Comparison of ENCODE assay signal across 18 mouse cellular contexts in the genomic region with DNA sequence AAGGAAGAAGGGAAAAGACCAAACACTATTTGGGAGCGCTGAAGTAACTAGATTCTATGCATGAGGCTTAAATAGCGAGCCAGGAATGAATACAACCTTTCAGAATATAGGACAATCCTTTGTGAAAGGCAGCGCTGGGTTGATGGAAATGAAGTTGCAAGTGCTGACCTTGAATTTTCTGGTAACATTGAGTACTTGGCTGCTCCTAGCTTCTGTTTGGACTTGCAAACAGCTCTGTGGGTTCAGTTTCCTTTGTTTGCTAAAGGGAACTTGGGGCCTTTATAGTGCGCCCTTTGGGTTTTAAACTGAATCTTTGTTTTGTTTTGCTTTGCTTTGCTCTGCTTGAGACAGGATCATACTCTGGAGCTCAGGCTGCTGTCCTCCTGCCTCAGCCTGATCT. TPM values are rescaled to one million over a fixed set of nuclear protein-coding genes. Genes with fewer than 3 reads are reported as not detected.
DNase-seq lines count a peak whose midpoint lies in the region; ATAC-seq and TF ChIP-seq lines count a peak whose summit lies in the region.
"Had no signal": no experiment of that assay in that cellular context is flagged by ENCODE, and none has a peak within 500 bp of the region (broad histone marks: within the 10 kb centered on the region; RNA-seq: fewer than 3 reads in every experiment).

No protein-coding gene starts in this region.

- no peak for TF ChIP-seq CTCF in forebrain, postnatal 0 days (IDR thresholded peaks at IDR 0.05; ENCODE audit: low read depth)

- H3K4me1 ChIP-seq in hindbrain, embryonic 10.5 days (replicated peaks): peaks cover 40% of the 10 kb centered on the region
- 0 out of 2 replicates have a peak, but pooled peaks cover 2% of the 10 kb centered on the region for H3K4me1 ChIP-seq in hindbrain, embryonic 11.5 days (replicated peaks; ENCODE audit: control insufficient read depth, insufficient read depth, low read length)
- no peaks in the 10 kb centered on the region for H3K4me1 ChIP-seq in forebrain, postnatal 0 days (ENCODE audit: insufficient read depth)
- peaks cover 11% of the 10 kb centered on the region; the same call in 1 of the 2 replicates for H3K4me1 ChIP-seq in midbrain, embryonic 14.5 days (ENCODE audit: control insufficient read depth, insufficient read depth, low read length)

- peak overlapping the region; percentile 69 for H3K27ac ChIP-seq in hindbrain, embryonic 10.5 days
- no peak overlapping the region for H3K27ac ChIP-seq in hindbrain, embryonic 11.5 days (ENCODE audit: low read depth, low read length)
- H3K27ac ChIP-seq in forebrain, postnatal 0 days (ENCODE audit: low read depth, low read length): peak overlapping the region; percentile 22; the same call in 1 of the 2 replicates
- H3K27ac ChIP-seq in midbrain, embryonic 14.5 days (replicated peaks; ENCODE audit: low read depth, low read length): peak overlapping the region; percentile 3; the same call in 1 of the 2 replicates
- H3K27ac ChIP-seq: embryonic facial prominence, embryonic 15.5 days; heart, embryonic 13.5 days had no signal

- no peaks in the 10 kb centered on the region for H3K36me3 ChIP-seq in hindbrain, embryonic 10.5 days
- no peaks in the 10 kb centered on the region for H3K36me3 ChIP-seq in hindbrain, embryonic 11.5 days (ENCODE audit: control insufficient read depth, insufficient read depth, low read length)
- no peaks in the 10 kb centered on the region for H3K36me3 ChIP-seq in forebrain, postnatal 0 days (ENCODE audit: insufficient read depth)
- H3K36me3 ChIP-seq in midbrain, embryonic 14.5 days (ENCODE audit: control insufficient read depth, insufficient read depth, low read length): no peaks in the 10 kb centered on the region
- H3K36me3 ChIP-seq: embryonic facial prominence, embryonic 15.5 days; heart, embryonic 13.5 days had no signal

- DNase-seq in hindbrain, embryonic 10.5 days (ENCODE audit: low spot score): no peak
- DNase-seq in hindbrain, embryonic 11.5 days (ENCODE audit: low spot score): no peak
- DNase-seq in ZHBTc4 (ENCODE audit: low read depth, low spot score): peak; percentile 48
- DNase-seq in forebrain, postnatal 0 days: no peak
- DNase-seq in midbrain, embryonic 14.5 days: peak; percentile 38
- DNase-seq in adipocyte (ENCODE audit: low spot score): no peak
- no peak for DNase-seq in B cell, adult 2 months
- DNase-seq in lung, postnatal 14 days: no peak
- DNase-seq: adrenal gland, postnatal 36 days; cerebellum, adult 11-12 months; kidney, postnatal 36 days; liver; thymus, postnatal 4 days had no signal

- 20% methylated on average over 4 of the region's 4 CpGs for WGBS in hindbrain, embryonic 10.5 days
- 28% methylated on average over 4 of the region's 4 CpGs for WGBS in hindbrain, embryonic 11.5 days
- WGBS in forebrain, postnatal 0 days: 19% methylated on average over 4 of the region's 4 CpGs
- 10% methylated on average over 4 of the region's 4 CpGs for WGBS in midbrain, embryonic 14.5 days

- H3K9ac ChIP-seq in hindbrain, embryonic 11.5 days (ENCODE audit: low read depth, low read length): no peak overlapping the region
- H3K9ac ChIP-seq in forebrain, postnatal 0 days: no peak overlapping the region
- no peak overlapping the region for H3K9ac ChIP-seq in midbrain, embryonic 14.5 days (replicated peaks; ENCODE audit: low read length)
- H3K9ac ChIP-seq: embryonic facial prominence, embryonic 15.5 days; heart, embryonic 13.5 days had no signal

- no peaks in the 10 kb centered on the region for H3K27me3 ChIP-seq in hindbrain, embryonic 10.5 days (ENCODE audit: insufficient read depth, poor library complexity, severe bottlenecking)
- H3K27me3 ChIP-seq in hindbrain, embryonic 11.5 days (ENCODE audit: control insufficient read depth, insufficient read depth, low read length): no peaks in the 10 kb centered on the region
- no peaks in the 10 kb centered on the region for H3K27me3 ChIP-seq in forebrain, postnatal 0 days (ENCODE audit: insufficient read depth, low read length)
- H3K27me3 ChIP-seq in midbrain, embryonic 14.5 days (ENCODE audit: control insufficient read depth, insufficient read depth, low read length): no peaks in the 10 kb centered on the region
- H3K27me3 ChIP-seq: embryonic facial prominence, embryonic 15.5 days; heart, embryonic 13.5 days had no signal

- no peak overlapping the region for H3K4me2 ChIP-seq in hindbrain, embryonic 11.5 days (replicated peaks; ENCODE audit: low read depth, low read length)
- no peak overlapping the region for H3K4me2 ChIP-seq in forebrain, postnatal 0 days (ENCODE audit: low read depth)
- no peak overlapping the region for H3K4me2 ChIP-seq in midbrain, embryonic 14.5 days (ENCODE audit: low read length)
- H3K4me2 ChIP-seq: embryonic facial prominence, embryonic 15.5 days; heart, embryonic 13.5 days had no signal

- ATAC-seq in hindbrain, embryonic 11.5 days (ENCODE audit: low FRiP score): no peak
- no peak for ATAC-seq in forebrain, postnatal 0 days
- ATAC-seq in midbrain, embryonic 14.5 days (ENCODE audit: low FRiP score, low TSS enrichment): no peak
- ATAC-seq: inflammation-experienced regulatory T-cells, adult 6 months; lung, postnatal 0 days had no signal

- no peak overlapping the region for H3K4me3 ChIP-seq in hindbrain, embryonic 10.5 days
- H3K4me3 ChIP-seq in hindbrain, embryonic 11.5 days (ENCODE audit: low read depth, low read length): no peak overlapping the region
- H3K4me3 ChIP-seq in forebrain, postnatal 0 days (ENCODE audit: low read depth, low read length): no peak overlapping the region
- H3K4me3 ChIP-seq in midbrain, embryonic 14.5 days (replicated peaks; ENCODE audit: low read depth, low read length): no peak overlapping the region
- H3K4me3 ChIP-seq: embryonic facial prominence, embryonic 15.5 days; heart, embryonic 13.5 days had no signal

- H3K9me3 ChIP-seq in hindbrain, embryonic 10.5 days: no peaks in the 10 kb centered on the region
- H3K9me3 ChIP-seq in hindbrain, embryonic 11.5 days (ENCODE audit: control insufficient read depth, low read length): no peaks in the 10 kb centered on the region
- H3K9me3 ChIP-seq in forebrain, postnatal 0 days (ENCODE audit: low read length): no peaks in the 10 kb centered on the region
- no peaks in the 10 kb centered on the region for H3K9me3 ChIP-seq in midbrain, embryonic 14.5 days (ENCODE audit: control insufficient read depth, low read length)
- H3K9me3 ChIP-seq: embryonic facial prominence, embryonic 15.5 days; heart, embryonic 13.5 days had no signal

RNA-seq across cellular contexts. Expression of gene Paqr8, which starts 18.1 kb away (rescaled TPM):
- 6.5 and 8.4 TPM in 2 replicates for polyA plus RNA-seq in hindbrain, embryonic 10.5 days (2016; fragmentation: Nextera tagmentation; extraction: Ambion mirVana)
- polyA plus RNA-seq in hindbrain, embryonic 11.5 days (2014; fragmentation: Nextera tagmentation; extraction: Ambion mirVana): 10.0 and 11.9 TPM in 2 replicates
- 45.5 and 55.9 TPM in 2 replicates for total RNA-seq in forebrain, postnatal 0 days (2014; rRNA removed)
- polyA plus RNA-seq in forebrain, postnatal 0 days (2015; fragmentation: Nextera tagmentation; extraction: Ambion mirVana): 14.9 and 25.8 TPM in 2 replicates
- 25.7 and 26.7 TPM in 2 replicates for polyA plus RNA-seq in midbrain, embryonic 14.5 days (2014; fragmentation: Nextera tagmentation; extraction: Ambion mirVana)

RNA-seq across cellular contexts. Expression of gene Efhc1, which starts 42.9 kb away (rescaled TPM):
- 2.1 and 2.3 TPM in 2 replicates for polyA plus RNA-seq in hindbrain, embryonic 10.5 days (2016; fragmentation: Nextera tagmentation; extraction: Ambion mirVana)
- polyA plus RNA-seq in hindbrain, embryonic 11.5 days (2014; fragmentation: Nextera tagmentation; extraction: Ambion mirVana): 4.0 and 4.3 TPM in 2 replicates
- total RNA-seq in forebrain, postnatal 0 days (2014; rRNA removed): 3.0 and 7.6 TPM in 2 replicates
- polyA plus RNA-seq in forebrain, postnatal 0 days (2015; fragmentation: Nextera tagmentation; extraction: Ambion mirVana): 2.2 and 3.1 TPM in 2 replicates
- 0.82 and 2.1 TPM in 2 replicates for polyA plus RNA-seq in midbrain, embryonic 14.5 days (2014; fragmentation: Nextera tagmentation; extraction: Ambion mirVana)
- total RNA-seq: monocyte, adult 5-6 weeks had no signal

Comparison
In these comparisons a context has a peak if more than half of its experiments do, and no peak if none do; other contexts are left out.
1. DNase-seq: peak in ZHBTc4 (single experiment) and midbrain, embryonic 14.5 days (single experiment); none in hindbrain, embryonic 10.5 days (single experiment), hindbrain, embryonic 11.5 days (single experiment), forebrain, postnatal 0 days (single experiment), adipocyte (single experiment), B cell, adult 2 months (0 of 2) and lung, postnatal 14 days (single experiment).